Mouse (Mus musculus) intestine, embryonic 14.5 days (tissue): ENCODE measurements around the gene Maip1. TPM values are rescaled to one million over a fixed set of nuclear protein-coding genes. Genes with fewer than 3 reads are reported as not detected.
A peak's percentile ranks its signal among the peaks of the same experiment; 100 is the strongest.

Source experiments
- ATAC-seq: fragments of 200-750 bp; cut with Nextera tagmentation; replicated peaks from 2 replicates; pipeline ENCODE4 v1.8.0; 2017; ENCODE audit warnings: low read depth, moderate number of reproducible peaks, moderate TSS enrichment, moderate library complexity; ENCODE audit not compliant: low FRiP score, low TSS enrichment
- DNase-seq: peaks from one replicate; pipeline ENCODE4 v3.0.0-alpha.2; 2018; ENCODE audit warnings: low spot score
- H3K27ac ChIP-seq: fragments of 300-500 bp; sonication (generic); 2 replicates; pipeline ENCODE4 v1.5.1; 2014; ENCODE audit warnings: low read depth, mild to moderate bottlenecking, control low read depth
- H3K27me3 ChIP-seq: fragments of 300-500 bp; sonication (generic); replicated peaks from 2 replicates; pipeline ENCODE4 v1.6.1; 2014; ENCODE audit warnings: low read length, control low read depth; ENCODE audit not compliant: control insufficient read depth, insufficient read depth
- H3K36me3 ChIP-seq: fragments of 300-500 bp; sonication (generic); 2 replicates; pipeline ENCODE4 v1.6.1; 2014; ENCODE audit warnings: low read length, control low read depth; ENCODE audit not compliant: control insufficient read depth, insufficient read depth
- H3K4me1 ChIP-seq: fragments of 300-500 bp; sonication (generic); replicated peaks from 2 replicates; pipeline ENCODE4 v1.6.1; 2014; ENCODE audit warnings: low read length, control low read depth, mixed read lengths; ENCODE audit not compliant: control insufficient read depth, insufficient read depth
- H3K4me2 ChIP-seq: fragments of 300-500 bp; sonication (generic); 2 replicates; pipeline ENCODE4 v1.6.1; 2014; ENCODE audit warnings: low read length
- H3K4me3 ChIP-seq: fragments of 300-500 bp; sonication (generic); 2 replicates; pipeline ENCODE4 v1.5.1; 2014; ENCODE audit warnings: low read depth, low read length, control low read depth, mixed read lengths
- H3K9ac ChIP-seq: fragments of 300-500 bp; sonication (generic); 2 replicates; pipeline ENCODE4 v1.6.1; 2014; ENCODE audit warnings: mild to moderate bottlenecking, low read length
- H3K9me3 ChIP-seq: fragments of 300-500 bp; sonication (generic); 2 replicates; pipeline ENCODE4 v1.6.1; 2016; ENCODE audit warnings: low read length, control low read depth; ENCODE audit not compliant: control insufficient read depth
- WGBS: fragments of 180-500 bp; shearing (Covaris S2); extraction: QIAGEN DNeasy Blood & Tissue Kit; methylation state at CpG from one replicate; pipeline ENCODE4 v1.1.7; 2014; 5-methylcytosine and 5-hydroxymethylcytosine counted together
- polyA plus RNA-seq: library from polyadenylated mRNA; unstranded; fragments of >200 nt; fragmentation: Nextera tagmentation; extraction: Ambion mirVana; gene quantifications from 2 replicates; pipeline ENCODE4 v1.2.1, GENCODE M21; 2014

The Maip1 gene
- polyA plus RNA-seq, 1 experiment from 2014 or later = 17.8 TPM

- Histone ChIP-seq H3K9ac (peak overlapping the region; percentile 38), H3K9me3 (no peaks in the 10 kb centered on the region), H3K27me3 (no peaks in the 10 kb centered on the region), H3K27ac (peak overlapping the region; percentile 77), H3K36me3 (no peaks in the 10 kb centered on the region), H3K4me3 (peak overlapping the region; percentile 26; the same call in 1 of the 2 replicates), H3K4me2 (peak overlapping the region; percentile 53), H3K4me1 (no peaks in the 10 kb centered on the region; the same call in 1 of the 2 replicates)
- DNase-seq (peak; percentile 66), ATAC-seq (no peak; the same call in 1 of the 2 replicates)
- WGBS = 22% methylated on average over 9 of the region's 9 CpGs
Measured at GRCm38 (mm10) chr1:57436954-57437353, 30.8 kb downstream of the Maip1 start.

GRCm38 (mm10) chr1:57439026-57439425, 32.9 kb downstream of the Maip1 start:
- Histone ChIP-seq H3K4me1 (no peaks in the 10 kb centered on the region; the same call in 1 of the 2 replicates), H3K9me3 (no peaks in the 10 kb centered on the region), H3K36me3 (no peaks in the 10 kb centered on the region), H3K27me3 (no peaks in the 10 kb centered on the region), H3K4me2 (no peak overlapping the region), H3K27ac (no peak overlapping the region), H3K4me3 (no peak overlapping the region), H3K9ac (no peak overlapping the region)
- 78% methylated on average over 6 of the region's 6 CpGs for WGBS
- ATAC-seq (no peak), DNase-seq (peak; percentile 44)

GRCm38 (mm10) chr1:57440771-57441170, 34.6 kb downstream of the Maip1 start:
- ATAC-seq = no peak
- 42% methylated on average over 4 of the region's 4 CpGs for WGBS
- H3K4me2 ChIP-seq = no peak overlapping the region
- H3K9ac ChIP-seq = no peak overlapping the region
- no peak overlapping the region for H3K4me3 ChIP-seq
- H3K4me1 ChIP-seq = no peaks in the 10 kb centered on the region; the same call in 1 of the 2 replicates
- H3K27me3 ChIP-seq = no peaks in the 10 kb centered on the region
- no peaks in the 10 kb centered on the region for H3K36me3 ChIP-seq
- H3K27ac ChIP-seq = 0 out of 2 replicates have a peak overlapping the region, but pooled peaks have one; percentile 11
- DNase-seq = peak; percentile 43
- no peaks in the 10 kb centered on the region for H3K9me3 ChIP-seq

GRCm38 (mm10) chr1:57445679-57446078, 39.6 kb downstream of the Maip1 start:
- 62% methylated on average over 10 of the region's 10 CpGs for WGBS
- no peaks in the 10 kb centered on the region for H3K27me3 ChIP-seq
- H3K9me3 ChIP-seq = no peaks in the 10 kb centered on the region
- no peak overlapping the region for H3K4me3 ChIP-seq
- H3K9ac ChIP-seq = no peak overlapping the region
- ATAC-seq (no peak), DNase-seq (no peak)
- no peaks in the 10 kb centered on the region for H3K36me3 ChIP-seq
- no peak overlapping the region for H3K27ac ChIP-seq
- no peaks in the 10 kb centered on the region for H3K4me1 ChIP-seq
- no peak overlapping the region for H3K4me2 ChIP-seq

- WGBS = 91% methylated on average over 1 of the region's 1 CpGs
- Histone ChIP-seq H3K9me3 (no peaks in the 10 kb centered on the region), H3K36me3 (no peaks in the 10 kb centered on the region), H3K27ac (no peak overlapping the region), H3K4me2 (no peak overlapping the region), H3K27me3 (no peaks in the 10 kb centered on the region), H3K9ac (no peak overlapping the region), H3K4me1 (no peaks in the 10 kb centered on the region), H3K4me3 (no peak overlapping the region)
- ATAC-seq = no peak
- no peak for DNase-seq
Measured at GRCm38 (mm10) chr1:57450241-57450640, 44.1 kb downstream of the Maip1 start.

- no peaks in the 10 kb centered on the region for H3K27me3 ChIP-seq
- no peak overlapping the region for H3K27ac ChIP-seq
- DNase-seq (no peak), ATAC-seq (no peak)
- H3K9me3 ChIP-seq = no peaks in the 10 kb centered on the region
- H3K4me1 ChIP-seq = no peaks in the 10 kb centered on the region
- no peak overlapping the region for H3K4me2 ChIP-seq
- no peak overlapping the region for H3K9ac ChIP-seq
- no peaks in the 10 kb centered on the region for H3K36me3 ChIP-seq
- 70% methylated on average over 6 of the region's 6 CpGs for WGBS
- H3K4me3 ChIP-seq = no peak overlapping the region
Measured at GRCm38 (mm10) chr1:57460305-57460940, 54.3 kb downstream of the Maip1 start.

Other genes starting within 250 kb of the Maip1 start
- 11.6 and 13.4 TPM in 2 replicates for gene 1700066M21Rik, start 28.7 kb upstream of the Maip1 start, polyA plus RNA-seq
- gene Tyw5, start 773 bp downstream of the Maip1 start, polyA plus RNA-seq = 25.7 and 27.3 TPM in 2 replicates